Mouse (Mus musculus) forebrain, embryonic 11.5 days (tissue): ENCODE results near the gene St6gal1. TPM values are rescaled to one million over a fixed set of nuclear protein-coding genes. Genes with fewer than 3 reads are reported as not detected.

Source experiments
- ATAC-seq: fragments of 200-750 bp; cut with Nextera tagmentation; replicated peaks from 2 replicates; pipeline ENCODE4 v1.8.0; 2017; ENCODE audit warnings: moderate TSS enrichment; ENCODE audit not compliant: low FRiP score
- DNase-seq: peaks from one replicate; pipeline ENCODE4 v3.0.0-alpha.2; 2017; ENCODE audit warnings: low spot score
- H3K27ac ChIP-seq: fragments of 300-500 bp; sonication (generic); 2 replicates; pipeline ENCODE4 v1.5.1; 2014; ENCODE audit warnings: low read depth, low read length
- H3K27me3 ChIP-seq: fragments of 300-500 bp; sonication (generic); 2 replicates; pipeline ENCODE4 v1.6.1; 2014; ENCODE audit warnings: mild to moderate bottlenecking, low read length, mixed read lengths; ENCODE audit not compliant: control insufficient read depth, insufficient read depth
- H3K36me3 ChIP-seq: fragments of 300-500 bp; sonication (generic); 2 replicates; pipeline ENCODE4 v1.6.1; 2014; ENCODE audit warnings: mild to moderate bottlenecking, low read length, moderate library complexity, mixed read lengths; ENCODE audit not compliant: control insufficient read depth, insufficient read depth
- H3K4me1 ChIP-seq: fragments of 300-500 bp; sonication (generic); replicated peaks from 2 replicates; pipeline ENCODE4 v1.6.1; 2014; ENCODE audit warnings: low read length, mixed read lengths; ENCODE audit not compliant: control insufficient read depth, insufficient read depth
- H3K4me2 ChIP-seq: fragments of 300-500 bp; sonication (generic); 2 replicates; pipeline ENCODE4 v1.6.1; 2014; ENCODE audit warnings: low read depth, mild to moderate bottlenecking, low read length, moderate library complexity, mixed read lengths; ENCODE audit not compliant: severe bottlenecking
- H3K4me3 ChIP-seq: fragments of 300-500 bp; sonication (generic); 2 replicates; pipeline ENCODE4 v1.5.1; 2014; ENCODE audit warnings: low read depth, low read length
- H3K9ac ChIP-seq: fragments of 300-500 bp; sonication (generic); 2 replicates; pipeline ENCODE4 v1.6.1; 2014; ENCODE audit warnings: low read length
- H3K9me3 ChIP-seq: fragments of 300-500 bp; sonication (generic); 2 replicates; pipeline ENCODE4 v1.6.1; 2016; ENCODE audit warnings: low read length, mixed read lengths; ENCODE audit not compliant: control insufficient read depth
- WGBS: fragments of 180-500 bp; shearing (Covaris S2); extraction: QIAGEN DNeasy Blood & Tissue Kit; methylation state at CpG from one replicate; pipeline ENCODE4 v1.1.7; 2014; 5-methylcytosine and 5-hydroxymethylcytosine counted together
- polyA plus RNA-seq: library from polyadenylated mRNA; unstranded; fragments of >200 nt; fragmentation: Nextera tagmentation; extraction: Ambion mirVana; gene quantifications from 2 replicates; pipeline ENCODE4 v1.2.1, GENCODE M21; 2014

Gene St6gal1
- polyA plus RNA-seq, 1 experiment from 2014 or later: 24.7 TPM

GRCm38 (mm10) chr16:23288103-23288502 lies 63.6 kb downstream of the St6gal1 start:
- WGBS: 93% methylated on average over 9 of the region's 9 CpGs
- Histone ChIP-seq H3K9ac (no peak overlapping the region), H3K4me2 (no peak overlapping the region), H3K9me3 (no peaks in the 10 kb centered on the region), H3K4me1 (no peaks in the 10 kb centered on the region), H3K27ac (no peak overlapping the region), H3K36me3 (no peaks in the 10 kb centered on the region), H3K4me3 (no peak overlapping the region), H3K27me3 (no peaks in the 10 kb centered on the region)
- ATAC-seq (no peak), DNase-seq (peak; percentile 37)

- H3K4me1 ChIP-seq: no peaks in the 10 kb centered on the region
- no peak overlapping the region for H3K4me2 ChIP-seq
- H3K4me3 ChIP-seq: no peak overlapping the region
- H3K9ac ChIP-seq: no peak overlapping the region
- H3K27ac ChIP-seq: no peak overlapping the region
- ATAC-seq: no peak
- no peaks in the 10 kb centered on the region for H3K9me3 ChIP-seq
- no peaks in the 10 kb centered on the region for H3K27me3 ChIP-seq
- peak; percentile 17 for DNase-seq
- no peaks in the 10 kb centered on the region for H3K36me3 ChIP-seq
- WGBS: 91% methylated on average over 6 of the region's 6 CpGs
Observed at GRCm38 (mm10) chr16:23289424-23289823, 64.9 kb downstream of the St6gal1 start.

DNA sequence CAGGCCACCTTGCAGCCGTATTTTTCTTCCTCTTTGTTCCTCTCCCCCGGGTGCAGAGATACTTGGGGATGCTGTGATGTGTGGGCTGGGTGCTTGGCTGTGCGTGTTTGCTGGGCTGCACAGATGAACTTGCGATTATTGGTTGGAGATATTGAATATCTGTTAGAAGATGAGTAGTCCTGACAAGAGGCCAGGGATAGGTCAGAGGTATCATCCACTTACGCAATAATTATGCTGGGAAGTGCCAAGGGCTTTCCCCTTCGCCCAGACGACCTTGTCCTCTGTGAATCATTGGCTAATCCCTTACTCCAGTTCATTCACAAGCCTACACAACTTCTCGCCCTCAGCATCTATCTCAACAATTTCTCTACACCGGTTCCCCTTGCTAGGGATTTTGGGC lies 65.6 kb downstream of the St6gal1 start:
- Histone ChIP-seq H3K9me3 (no peaks in the 10 kb centered on the region), H3K4me3 (no peak overlapping the region), H3K9ac (no peak overlapping the region), H3K4me1 (no peaks in the 10 kb centered on the region), H3K27ac (no peak overlapping the region), H3K4me2 (no peak overlapping the region), H3K27me3 (no peaks in the 10 kb centered on the region), H3K36me3 (no peaks in the 10 kb centered on the region)
- DNase-seq (peak; percentile 15), ATAC-seq (no peak)
- WGBS: 89% methylated on average over 9 of the region's 9 CpGs

GRCm38 (mm10) chr16:23291521-23291920 lies 67.0 kb downstream of the St6gal1 start:
- peak; percentile 15 for DNase-seq
- no peak for ATAC-seq
- Histone ChIP-seq H3K4me2 (no peak overlapping the region), H3K27ac (no peak overlapping the region), H3K9me3 (no peaks in the 10 kb centered on the region), H3K27me3 (no peaks in the 10 kb centered on the region), H3K9ac (no peak overlapping the region), H3K4me1 (no peaks in the 10 kb centered on the region), H3K4me3 (no peak overlapping the region), H3K36me3 (no peaks in the 10 kb centered on the region)
- 80% methylated on average over 5 of the region's 5 CpGs for WGBS

GRCm38 (mm10) chr16:23294236-23294635 lies 69.7 kb downstream of the St6gal1 start:
- ATAC-seq (no peak), DNase-seq (peak; percentile 22)
- no peak overlapping the region for H3K9ac ChIP-seq
- 76% methylated on average over 3 of the region's 3 CpGs for WGBS
- no peak overlapping the region for H3K27ac ChIP-seq
- no peak overlapping the region for H3K4me3 ChIP-seq
- no peaks in the 10 kb centered on the region for H3K36me3 ChIP-seq
- no peaks in the 10 kb centered on the region for H3K27me3 ChIP-seq
- H3K4me1 ChIP-seq: no peaks in the 10 kb centered on the region
- H3K4me2 ChIP-seq: no peak overlapping the region
- H3K9me3 ChIP-seq: no peaks in the 10 kb centered on the region

DNA sequence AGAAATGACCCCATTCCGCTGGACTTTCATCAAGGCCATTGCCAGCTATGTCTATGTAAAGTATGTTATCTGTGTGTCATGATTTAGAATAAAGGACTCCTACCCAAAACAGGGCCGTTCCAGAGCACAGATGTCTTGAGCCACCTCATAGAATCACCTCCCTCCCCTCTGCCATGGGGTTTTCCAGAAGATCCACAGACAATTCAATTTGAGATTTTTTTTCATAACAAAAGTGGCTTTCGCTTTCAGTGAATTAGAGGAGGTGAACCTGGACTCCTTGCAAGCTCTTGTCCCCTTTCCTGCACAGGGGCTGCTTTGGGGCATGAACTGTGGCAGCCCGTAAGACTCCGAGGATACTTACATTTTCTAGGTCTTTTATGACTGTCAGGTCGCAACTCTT lies 70.2 kb downstream of the St6gal1 start:
- Histone ChIP-seq H3K4me2 (no peak overlapping the region), H3K9ac (no peak overlapping the region), H3K4me1 (no peaks in the 10 kb centered on the region), H3K4me3 (no peak overlapping the region), H3K27ac (no peak overlapping the region), H3K9me3 (no peaks in the 10 kb centered on the region), H3K27me3 (no peaks in the 10 kb centered on the region), H3K36me3 (no peaks in the 10 kb centered on the region)
- WGBS: 91% methylated on average over 6 of the region's 6 CpGs
- no peak for ATAC-seq
- DNase-seq: peak; percentile 30

GRCm38 (mm10) chr16:23295720-23296119 lies 71.2 kb downstream of the St6gal1 start:
- 88% methylated on average over 5 of the region's 5 CpGs for WGBS
- DNase-seq (no peak), ATAC-seq (no peak)

GRCm38 (mm10) chr16:23296721-23297120 lies 72.2 kb downstream of the St6gal1 start:
- 93% methylated on average over 3 of the region's 3 CpGs for WGBS
- Histone ChIP-seq H3K4me2 (no peak overlapping the region), H3K9me3 (no peaks in the 10 kb centered on the region), H3K27ac (no peak overlapping the region), H3K4me3 (no peak overlapping the region), H3K4me1 (no peaks in the 10 kb centered on the region), H3K27me3 (no peaks in the 10 kb centered on the region), H3K9ac (no peak overlapping the region), H3K36me3 (no peaks in the 10 kb centered on the region)
- ATAC-seq (no peak), DNase-seq (no peak)

More at GRCm38 (mm10) chr16:23295720-23296119, 71.2 kb downstream of the St6gal1 start:
- no peak overlapping the region for H3K9ac ChIP-seq
- H3K27ac ChIP-seq: no peak overlapping the region
- H3K27me3 ChIP-seq: no peaks in the 10 kb centered on the region
- no peak overlapping the region for H3K4me2 ChIP-seq
- H3K4me3 ChIP-seq: no peak overlapping the region
- no peaks in the 10 kb centered on the region for H3K36me3 ChIP-seq
- H3K4me1 ChIP-seq: no peaks in the 10 kb centered on the region
- H3K9me3 ChIP-seq: no peaks in the 10 kb centered on the region

DNA sequence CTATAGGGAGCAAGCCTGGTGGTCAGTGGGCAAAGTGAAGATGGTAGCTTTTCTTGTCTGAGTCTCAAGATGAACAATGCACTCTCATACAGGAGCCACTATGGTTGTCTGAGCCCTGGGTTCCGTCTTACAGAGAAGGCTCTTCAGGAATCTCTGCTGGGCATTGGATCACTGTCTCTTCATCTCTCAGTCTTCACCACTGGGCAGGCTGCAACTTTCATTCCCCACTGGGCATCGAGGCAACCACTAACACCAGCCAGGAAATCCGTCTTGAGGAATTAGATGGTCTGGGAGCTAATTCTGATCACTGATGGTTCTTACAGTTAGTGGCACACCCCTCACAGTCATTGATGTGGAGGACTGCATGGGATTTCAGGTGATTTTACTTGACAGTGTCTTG lies 73.9 kb downstream of the St6gal1 start:
- no peaks in the 10 kb centered on the region for H3K9me3 ChIP-seq
- H3K4me2 ChIP-seq: no peak overlapping the region
- H3K4me3 ChIP-seq: no peak overlapping the region
- H3K27ac ChIP-seq: no peak overlapping the region
- WGBS: 95% methylated on average over 3 of the region's 3 CpGs
- no peaks in the 10 kb centered on the region for H3K36me3 ChIP-seq
- H3K9ac ChIP-seq: no peak overlapping the region
- no peak for ATAC-seq
- no peaks in the 10 kb centered on the region for H3K27me3 ChIP-seq
- no peaks in the 10 kb centered on the region for H3K4me1 ChIP-seq
- no peak for DNase-seq
